Mouse (Mus musculus): Measurements from ENCODE around the gene Cnot2. TPM values are rescaled to one million over a fixed set of nuclear protein-coding genes. Genes with fewer than 3 reads are reported as not detected.

Gene Cnot2
- total RNA-seq, 2 experiments from 2014 or later = 87.0 to 90.6 TPM

Small RNA genes lying within 50 kb of the gene (microRNA-seq; reads per million reads assigned to microRNA genes)
- gene Gm25190 = 0 reads per million in 2 experiments

Other genes with a start within 250 kb of the Cnot2 start
- gene Kcnmb4, start 107.6 kb downstream of the Cnot2 start, total RNA-seq (2021) = 10 to 100 TPM; 71.8 to 74.6 TPM

Measured in layer of hippocampus, postnatal 36 days (tissue).